Mouse (Mus musculus) midbrain, embryonic 16.5 days (tissue): Measurements from ENCODE around the gene Ldhc. TPM values are rescaled to one million over a fixed set of nuclear protein-coding genes. Genes with fewer than 3 reads are reported as not detected.
"Not testable (repeated sequence)": the region's sequence is repeated elsewhere in the genome, so short reads cannot be mapped to it uniquely, and the experiment has no call there.

Experiments
- ATAC-seq: fragments of 200-750 bp; cut with Nextera tagmentation; 2 replicates; pipeline ENCODE4 v1.8.0; 2017; ENCODE audit warnings: moderate TSS enrichment
- H3K27ac ChIP-seq: fragments of 300-500 bp; sonication (generic); 2 replicates; pipeline ENCODE4 v1.5.1; 2014; ENCODE audit warnings: mild to moderate bottlenecking, low read length, mixed read lengths
- H3K27me3 ChIP-seq: fragments of 300-500 bp; sonication (generic); 2 replicates; pipeline ENCODE4 v1.6.1; 2014; ENCODE audit warnings: low read depth, low read length, mixed read lengths; ENCODE audit not compliant: control insufficient read depth, insufficient read depth
- H3K36me3 ChIP-seq: fragments of 300-500 bp; sonication (generic); 2 replicates; pipeline ENCODE4 v1.6.1; 2014; ENCODE audit warnings: mild to moderate bottlenecking, low read length, moderate library complexity, mixed read lengths; ENCODE audit not compliant: control insufficient read depth, insufficient read depth
- H3K4me1 ChIP-seq: fragments of 300-500 bp; sonication (generic); 2 replicates; pipeline ENCODE4 v1.6.1; 2014; ENCODE audit warnings: mild to moderate bottlenecking, low read length, mixed read lengths; ENCODE audit not compliant: control insufficient read depth, insufficient read depth
- H3K4me2 ChIP-seq: fragments of 300-500 bp; sonication (generic); 2 replicates; pipeline ENCODE4 v1.6.1; 2014; ENCODE audit warnings: mild to moderate bottlenecking, low read length, mixed read lengths
- H3K4me3 ChIP-seq: fragments of 300-500 bp; sonication (generic); 2 replicates; pipeline ENCODE4 v1.5.1; 2014; ENCODE audit warnings: low read depth, mild to moderate bottlenecking, low read length, moderate library complexity, mixed read lengths
- H3K9ac ChIP-seq: fragments of 300-500 bp; sonication (generic); 2 replicates; pipeline ENCODE4 v1.6.1; 2014; ENCODE audit warnings: low read depth, low read length, mixed read lengths
- H3K9me3 ChIP-seq: fragments of 300-500 bp; sonication (generic); replicated peaks from 2 replicates; pipeline ENCODE4 v1.6.1; 2014; ENCODE audit warnings: mild to moderate bottlenecking, low read length, mixed read lengths; ENCODE audit not compliant: control insufficient read depth, poor library complexity, severe bottlenecking
- WGBS: fragments of 180-500 bp; shearing (Covaris S2); extraction: QIAGEN DNeasy Blood & Tissue Kit; methylation state at CpG from one replicate; pipeline ENCODE4 v1.1.7; 2014; 5-methylcytosine and 5-hydroxymethylcytosine counted together
- polyA plus RNA-seq: library from polyadenylated mRNA; unstranded; fragments of >200 nt; fragmentation: Nextera tagmentation; extraction: Ambion mirVana; gene quantifications from 2 replicates; pipeline ENCODE4 v1.2.1, GENCODE M21; 2015

Gene Ldhc
- polyA plus RNA-seq, 1 experiment from 2014 or later: 0.33 TPM

DNA sequence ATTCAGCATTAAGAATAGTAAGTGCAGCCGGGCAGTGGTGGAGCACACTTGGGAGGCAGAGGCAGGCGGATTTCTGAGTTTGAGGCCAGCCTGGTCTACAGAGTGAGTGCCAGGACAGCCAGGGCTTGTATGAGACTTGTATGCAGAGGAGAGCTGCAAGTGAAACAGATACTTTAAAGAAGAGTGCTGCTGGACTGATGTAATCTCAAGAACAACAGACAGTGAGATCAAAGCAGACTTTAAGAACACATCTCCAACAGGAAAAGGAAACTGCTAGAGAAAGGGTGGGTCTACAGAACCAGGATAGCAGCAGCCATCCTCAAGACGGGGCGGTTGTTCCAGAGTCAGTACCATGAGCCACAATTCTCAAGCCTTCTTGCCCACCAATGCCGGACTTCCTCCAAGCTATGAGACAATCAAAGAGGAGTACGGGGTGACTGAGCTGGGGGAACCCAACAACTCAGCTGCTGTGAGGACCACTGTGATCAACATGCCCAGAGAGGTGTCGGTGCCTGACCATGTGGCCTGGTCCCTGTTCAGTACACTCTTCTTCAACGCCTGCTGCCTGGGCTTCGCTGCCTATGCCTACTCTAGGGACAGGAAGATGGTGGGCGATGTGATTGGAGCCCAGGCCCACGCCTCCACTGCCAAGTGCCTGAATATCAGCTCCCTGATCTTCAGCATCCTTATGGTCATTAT lies 28.7 kb upstream of the Ldhc start:
- WGBS: 95% methylated on average over 11 of the region's 11 CpGs
- H3K4me2 ChIP-seq, H3K36me3 ChIP-seq, ATAC-seq, H3K4me1 ChIP-seq, H3K4me3 ChIP-seq, H3K27ac ChIP-seq, H3K9ac ChIP-seq, H3K9me3 ChIP-seq, H3K27me3 ChIP-seq: not testable (repeated sequence)

GRCm38 (mm10) chr7:46833266-46833665 lies 27.7 kb upstream of the Ldhc start:
- no peak for ATAC-seq
- peaks cover 3% of the 10 kb centered on the region; the same call in 1 of the 2 replicates for H3K4me1 ChIP-seq
- no peak overlapping the region for H3K4me2 ChIP-seq
- H3K9ac ChIP-seq: no peak overlapping the region
- 84% methylated on average over 6 of the region's 6 CpGs for WGBS
- no peak overlapping the region for H3K4me3 ChIP-seq
- H3K27me3 ChIP-seq: no peaks in the 10 kb centered on the region
- no peaks in the 10 kb centered on the region for H3K9me3 ChIP-seq
- H3K27ac ChIP-seq: no peak overlapping the region
- H3K36me3 ChIP-seq: no peaks in the 10 kb centered on the region

GRCm38 (mm10) chr7:46833670-46834255 lies 27.2 kb upstream of the Ldhc start:
- no peaks in the 10 kb centered on the region for H3K27me3 ChIP-seq
- no peak overlapping the region for H3K9ac ChIP-seq
- no peak overlapping the region for H3K4me3 ChIP-seq
- 94% methylated on average over 7 of the region's 7 CpGs for WGBS
- H3K27ac ChIP-seq: no peak overlapping the region
- no peaks in the 10 kb centered on the region for H3K36me3 ChIP-seq
- H3K4me1 ChIP-seq: peaks cover 6% of the 10 kb centered on the region
- H3K4me2 ChIP-seq: no peak overlapping the region
- no peak for ATAC-seq
- H3K9me3 ChIP-seq: no peaks in the 10 kb centered on the region

- Histone ChIP-seq H3K27ac (no peak overlapping the region), H3K9ac (no peak overlapping the region)
- no peak for ATAC-seq
Observed at GRCm38 (mm10) chr7:46834994-46835610, 25.9 kb upstream of the Ldhc start.

GRCm38 (mm10) chr7:46836357-46836756 lies 24.6 kb upstream of the Ldhc start:
- no peak overlapping the region for H3K9ac ChIP-seq
- ATAC-seq: no peak
- H3K9me3 ChIP-seq: no peaks in the 10 kb centered on the region
- H3K36me3 ChIP-seq: no peaks in the 10 kb centered on the region
- H3K4me2 ChIP-seq: no peak overlapping the region
- H3K4me1 ChIP-seq: peaks cover 9% of the 10 kb centered on the region
- H3K27me3 ChIP-seq: no peaks in the 10 kb centered on the region
- 86% methylated on average over 5 of the region's 5 CpGs for WGBS
- no peak overlapping the region for H3K4me3 ChIP-seq
- no peak overlapping the region for H3K27ac ChIP-seq

More at GRCm38 (mm10) chr7:46834994-46835610, 25.9 kb upstream of the Ldhc start:
- H3K27me3 ChIP-seq: no peaks in the 10 kb centered on the region
- peaks cover 9% of the 10 kb centered on the region for H3K4me1 ChIP-seq
- no peaks in the 10 kb centered on the region for H3K36me3 ChIP-seq
- H3K4me2 ChIP-seq: no peak overlapping the region
- H3K4me3 ChIP-seq: no peak overlapping the region
- H3K9me3 ChIP-seq: no peaks in the 10 kb centered on the region
- 21% methylated on average over 13 of the region's 14 CpGs for WGBS

- no peak overlapping the region for H3K27ac ChIP-seq
- no peak overlapping the region for H3K4me3 ChIP-seq
- ATAC-seq: no peak
- H3K9me3 ChIP-seq: no peaks in the 10 kb centered on the region
- H3K27me3 ChIP-seq: no peaks in the 10 kb centered on the region
- H3K9ac ChIP-seq: no peak overlapping the region
- no peaks in the 10 kb centered on the region for H3K36me3 ChIP-seq
- peaks cover 9% of the 10 kb centered on the region for H3K4me1 ChIP-seq
- H3K4me2 ChIP-seq: no peak overlapping the region
- 36% methylated on average over 5 of the region's 5 CpGs for WGBS
Observed at GRCm38 (mm10) chr7:46837073-46837472, 23.9 kb upstream of the Ldhc start.

GRCm38 (mm10) chr7:46838104-46838671 lies 22.8 kb upstream of the Ldhc start:
- no peaks in the 10 kb centered on the region for H3K9me3 ChIP-seq
- peak overlapping the region; percentile 21 for H3K4me2 ChIP-seq
- no peaks in the 10 kb centered on the region for H3K36me3 ChIP-seq
- no peak overlapping the region for H3K4me3 ChIP-seq
- 1% methylated on average over 8 of the region's 9 CpGs for WGBS
- H3K27me3 ChIP-seq: no peaks in the 10 kb centered on the region
- peak; percentile 46 for ATAC-seq
- H3K4me1 ChIP-seq: peaks cover 9% of the 10 kb centered on the region
- no peak overlapping the region for H3K9ac ChIP-seq
- H3K27ac ChIP-seq: peak overlapping the region; percentile 51

GRCm38 (mm10) chr7:46838891-46839302 lies 22.1 kb upstream of the Ldhc start:
- Histone ChIP-seq H3K27ac (peak overlapping the region; percentile 51), H3K27me3 (no peaks in the 10 kb centered on the region), H3K4me3 (no peak overlapping the region), H3K9ac (no peak overlapping the region), H3K4me1 (peaks cover 9% of the 10 kb centered on the region), H3K9me3 (no peaks in the 10 kb centered on the region), H3K36me3 (no peaks in the 10 kb centered on the region), H3K4me2 (peak overlapping the region; percentile 15; the same call in 1 of the 2 replicates)
- peak; percentile 81 for ATAC-seq
- 7% methylated on average over 8 of the region's 8 CpGs for WGBS

DNA sequence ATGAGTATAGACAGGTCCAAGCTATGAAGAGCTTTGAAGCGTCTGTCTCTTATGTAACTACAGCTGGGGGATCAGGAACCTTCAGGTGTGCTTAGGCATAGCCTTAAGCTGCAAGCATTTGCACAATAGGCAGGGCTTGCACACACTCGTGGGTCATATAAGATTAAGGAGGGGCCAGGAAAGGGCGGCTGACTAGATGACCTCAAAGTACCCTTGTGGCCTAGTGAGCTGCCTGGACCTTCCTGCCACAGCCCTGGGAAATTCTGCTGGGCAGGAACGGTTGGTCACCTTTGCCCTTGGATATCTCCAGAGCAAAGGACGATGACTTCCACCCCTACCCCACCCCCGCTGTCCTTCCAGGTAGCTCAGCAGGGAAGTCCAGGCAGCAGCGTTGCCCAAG lies 21.6 kb upstream of the Ldhc start:
- no peaks in the 10 kb centered on the region for H3K27me3 ChIP-seq
- no peak overlapping the region for H3K4me2 ChIP-seq
- H3K27ac ChIP-seq: peak overlapping the region; percentile 30; the same call in 1 of the 2 replicates
- 32% methylated on average over 7 of the region's 7 CpGs for WGBS
- H3K4me3 ChIP-seq: no peak overlapping the region
- H3K4me1 ChIP-seq: peaks cover 9% of the 10 kb centered on the region
- ATAC-seq: 0 out of 2 replicates have a peak, but pooled peaks have one; percentile 15
- H3K36me3 ChIP-seq: no peaks in the 10 kb centered on the region
- no peak overlapping the region for H3K9ac ChIP-seq
- no peaks in the 10 kb centered on the region for H3K9me3 ChIP-seq
